Mouse (Mus musculus) gastrocnemius, postnatal 36 days (tissue): ENCODE results near the gene Capn8. TPM values are rescaled to one million over a fixed set of nuclear protein-coding genes. Genes with fewer than 3 reads are reported as not detected.

Experiments
- DNase-seq, 2 experiments: peaks; one replicate each; pipeline ENCODE4 v3.0.0; 2022
- intact Hi-C: fragments of 180-260 bp; cut with DNase I; formaldehyde crosslinking; loops from one replicate; pipeline ENCODE4 v1.15.1; 2025
- total RNA-seq, 2 experiments: library from RNA; stranded (reverse); gene quantifications; 2 replicates each; pipeline ENCODE4 v1.2.3; 2021

The Capn8 gene
- total RNA-seq, 2 experiments from 2014 or later: not detected

- intact Hi-C loops: loop anchor here (10.0 kb wide), 1 partner anchor 185 kb away; no protein-coding TSS in a partner anchor
- DNase-seq: no peak
Observed at GRCm38 (mm10) chr1:182669741-182670140, 104.9 kb downstream of the Capn8 start.

- intact Hi-C loops: no loop called here
- DNase-seq: no peak
Observed at GRCm38 (mm10) chr1:182670563-182671342, 105.9 kb downstream of the Capn8 start.

GRCm38 (mm10) chr1:182671343-182671624 is 106.5 kb downstream of the Capn8 start:
- intact Hi-C loops: no loop called here
- no peak for DNase-seq

GRCm38 (mm10) chr1:182675346-182675745 is 110.5 kb downstream of the Capn8 start:
- intact Hi-C loops: no loop called here
- DNase-seq: no peak

- no peak for DNase-seq
- intact Hi-C loops: no loop called here
Observed at GRCm38 (mm10) chr1:182678151-182678550, 113.3 kb downstream of the Capn8 start.

- DNase-seq: no peak
- intact Hi-C loops: no loop called here
Observed at GRCm38 (mm10) chr1:182679169-182679568, 114.4 kb downstream of the Capn8 start.

GRCm38 (mm10) chr1:182679582-182679981 is 114.8 kb downstream of the Capn8 start:
- DNase-seq: no peak
- intact Hi-C loops: no loop called here

Other genes starting within 250 kb of the Capn8 start
- 10 to 100 TPM; 17.3 to 17.5 TPM for gene Fbxo28, start 223.4 kb upstream of the Capn8 start, total RNA-seq
- 10 to 100 TPM in 1 of 2 experiments, 1 to 10 TPM in 1; 7.5 to 10.5 TPM for gene Trp53bp2, start 155.8 kb upstream of the Capn8 start, total RNA-seq
- 10 to 100 TPM; 43.9 to 51.1 TPM for gene Capn2, start 47.4 kb upstream of the Capn8 start, total RNA-seq
- gene Ccdc185, start 184.2 kb downstream of the Capn8 start, total RNA-seq: not detected
- gene Susd4, start 198.9 kb downstream of the Capn8 start, total RNA-seq: under 1 TPM; 0.59 to 0.69 TPM